Mouse (Mus musculus) midbrain, embryonic 14.5 days (tissue): Measurements from ENCODE around the gene Pafah2. TPM values are rescaled to one million over a fixed set of nuclear protein-coding genes. Genes with fewer than 3 reads are reported as not detected.

Source experiments
- ATAC-seq: fragments of 200-750 bp; cut with Nextera tagmentation; 2 replicates; pipeline ENCODE4 v1.8.0; 2017; ENCODE audit warnings: moderate number of reproducible peaks, moderate library complexity; ENCODE audit not compliant: low FRiP score, low TSS enrichment
- DNase-seq: peaks from one replicate; pipeline ENCODE4 v3.0.0-alpha.2; 2015
- H3K27ac ChIP-seq: fragments of 300-500 bp; sonication (generic); replicated peaks from 2 replicates; pipeline ENCODE4 v1.5.1; 2014; ENCODE audit warnings: mild to moderate bottlenecking, low read depth, low read length, moderate library complexity
- H3K27me3 ChIP-seq: fragments of 300-500 bp; sonication (generic); 2 replicates; pipeline ENCODE4 v1.6.1; 2014; ENCODE audit warnings: low read length, control low read depth, mixed read lengths; ENCODE audit not compliant: control insufficient read depth, insufficient read depth
- H3K36me3 ChIP-seq: fragments of 300-500 bp; sonication (generic); 2 replicates; pipeline ENCODE4 v1.6.1; 2014; ENCODE audit warnings: low read length, control low read depth; ENCODE audit not compliant: control insufficient read depth, insufficient read depth
- H3K4me1 ChIP-seq: fragments of 300-500 bp; sonication (generic); 2 replicates; pipeline ENCODE4 v1.6.1; 2014; ENCODE audit warnings: mild to moderate bottlenecking, antibody characterized with exemption, low read length, control low read depth; ENCODE audit not compliant: control insufficient read depth, insufficient read depth
- H3K4me2 ChIP-seq: fragments of 300-500 bp; sonication (generic); 2 replicates; pipeline ENCODE4 v1.6.1; 2014; ENCODE audit warnings: mild to moderate bottlenecking, low read length, moderate library complexity
- H3K4me3 ChIP-seq: fragments of 300-500 bp; sonication (generic); replicated peaks from 2 replicates; pipeline ENCODE4 v1.5.1; 2014; ENCODE audit warnings: low read depth, low read length
- H3K9ac ChIP-seq: fragments of 300-500 bp; sonication (generic); replicated peaks from 2 replicates; pipeline ENCODE4 v1.6.1; 2014; ENCODE audit warnings: mild to moderate bottlenecking, low read length, moderate library complexity
- H3K9me3 ChIP-seq: fragments of 300-500 bp; sonication (generic); 2 replicates; pipeline ENCODE4 v1.6.1; 2016; ENCODE audit warnings: low read length, control low read depth, mixed read lengths; ENCODE audit not compliant: control insufficient read depth
- WGBS: fragments of 180-500 bp; shearing (Covaris S2); extraction: QIAGEN DNeasy Blood & Tissue Kit; methylation state at CpG from one replicate; pipeline ENCODE4 v1.1.7; 2014; 5-methylcytosine and 5-hydroxymethylcytosine counted together
- microRNA-seq: library from miRNA; unstranded; fragments of <30 nt; microRNA quantifications from one replicate; pipeline ENCODE4, GENCODE M21; 2016
- polyA plus RNA-seq: library from polyadenylated mRNA; unstranded; fragments of >200 nt; fragmentation: Nextera tagmentation; extraction: Ambion mirVana; gene quantifications from 2 replicates; pipeline ENCODE4 v1.2.1, GENCODE M21; 2014

Pafah2 gene
- polyA plus RNA-seq, 1 experiment from 2014 or later: 6.9 TPM

GRCm38 (mm10) chr4:134476899-134477298 is 80.8 kb downstream of the Pafah2 start:
- no peak for ATAC-seq
- Histone ChIP-seq H3K27ac (peak overlapping the region; percentile 57), H3K9ac (no peak overlapping the region), H3K4me2 (no peak overlapping the region), H3K4me3 (no peak overlapping the region), H3K27me3 (no peaks in the 10 kb centered on the region), H3K36me3 (peaks cover 54% of the 10 kb centered on the region), H3K4me1 (peaks cover 26% of the 10 kb centered on the region), H3K9me3 (no peaks in the 10 kb centered on the region)
- 89% methylated on average over 8 of the region's 8 CpGs for WGBS
- DNase-seq: no peak

Small RNA genes lying within 50 kb of the gene (microRNA-seq; reads per million reads assigned to microRNA genes)
- 1.5 reads per million, percentile 3 among the genes with 10 or more reads in this experiment for gene Gm23634

Other genes with a start within 250 kb of the Pafah2 start
- gene Cep85, start 209.2 kb upstream of the Pafah2 start, polyA plus RNA-seq: 12.0 and 21.3 TPM in 2 replicates
- not detected in 2 replicates for gene Gm7534, start 193.3 kb upstream of the Pafah2 start, polyA plus RNA-seq
- gene Catsper4, start 168.9 kb upstream of the Pafah2 start, polyA plus RNA-seq: not detected in 2 replicates
- 0.20 TPM in 1 of 2 replicates, not detected in the other for gene Cnksr1, start 157.9 kb upstream of the Pafah2 start, polyA plus RNA-seq
- gene E130218I03Rik, start 152.7 kb upstream of the Pafah2 start, polyA plus RNA-seq: 0.30 and 0.43 TPM in 2 replicates
- 13.1 and 14.2 TPM in 2 replicates for gene Zfp593, start 150.7 kb upstream of the Pafah2 start, polyA plus RNA-seq
- 0.49 TPM in 1 of 2 replicates, not detected in the other for gene Gm30191, start 149.4 kb upstream of the Pafah2 start, polyA plus RNA-seq
- 11.1 and 17.6 TPM in 2 replicates for gene Grrp1, start 142.2 kb upstream of the Pafah2 start, polyA plus RNA-seq
- 41.0 and 48.6 TPM in 2 replicates for gene Pdik1l, start 108.4 kb upstream of the Pafah2 start, polyA plus RNA-seq
- 0.11 TPM in 1 of 2 replicates, not detected in the other for gene Trim63, start 81.2 kb upstream of the Pafah2 start, polyA plus RNA-seq
- 0.11 TPM in 1 of 2 replicates, not detected in the other for gene Slc30a2, start 53.1 kb upstream of the Pafah2 start, polyA plus RNA-seq
- gene Extl1, start 12.5 kb upstream of the Pafah2 start, polyA plus RNA-seq: 0.28 and 0.53 TPM in 2 replicates
- 6,974 and 7,359 TPM in 2 replicates for gene Stmn1, start 72.0 kb downstream of the Pafah2 start, polyA plus RNA-seq
- gene Paqr7, start 100.4 kb downstream of the Pafah2 start, polyA plus RNA-seq: 6.6 and 14.3 TPM in 2 replicates
- 0.78 and 1.6 TPM in 2 replicates for gene Aunip, start 114.7 kb downstream of the Pafah2 start, polyA plus RNA-seq
- 181 and 185 TPM in 2 replicates for gene Mtfr1l, start 139.1 kb downstream of the Pafah2 start, polyA plus RNA-seq
- 14.2 and 15.9 TPM in 2 replicates for gene Selenon, start 155.8 kb downstream of the Pafah2 start, polyA plus RNA-seq